Mouse (Mus musculus) kidney, adult 2 months (tissue): ENCODE results near the gene Blmh.

Source experiments
- CTCF ChIP-seq: fragments of 200-500 bp; conservative IDR thresholded peaks from 2 replicates; pipeline ENCODE4 v1.5.1; 2011; ENCODE audit warnings: low read depth, mild to moderate bottlenecking, control low read depth, low read length, moderate library complexity, mixed read lengths; ENCODE audit not compliant: insufficient read depth, insufficient read length
- POLR2A ChIP-seq: fragments of 200-500 bp; IDR thresholded peaks from one replicate; pipeline ENCODE4 v1.6.1; 2011; ENCODE audit warnings: low read depth, low read length, control low read depth

GRCm38 (mm10) chr11:76904340-76904739, 20.3 kb upstream of the Blmh start:
- TF ChIP-seq CTCF (no peak), POLR2A (no peak)
